Mouse (Mus musculus) granulocyte monocyte progenitor cell, adult 5-6 weeks (primary cell): ENCODE results near the gene Asic2. TPM values are rescaled to one million over a fixed set of nuclear protein-coding genes. Genes with fewer than 3 reads are reported as not detected.

ENCODE experiments used
- ATAC-seq: replicated peaks from 2 replicates; pipeline ENCODE4 v1.8.0; 2016; ENCODE audit warnings: mild to moderate bottlenecking, moderate TSS enrichment, inconsistent platforms; ENCODE audit not compliant: poor library complexity, severe bottlenecking
- total RNA-seq, 2 experiments: library from RNA; stranded (forward) in 1 of 2; stranded (reverse) in 1 of 2; fragments of 200-712, 200-1000 nt in 1 of 2; fragments of >200 nt in 1 of 2; fragmentation: Nextera tagmentation in 1 of 2; gene quantifications; 2 replicates each; pipeline ENCODE4 v1.2.3; 2014 to 2017

Gene Asic2
- total RNA-seq, 2 experiments from 2014 or later, result not detected

DNA sequence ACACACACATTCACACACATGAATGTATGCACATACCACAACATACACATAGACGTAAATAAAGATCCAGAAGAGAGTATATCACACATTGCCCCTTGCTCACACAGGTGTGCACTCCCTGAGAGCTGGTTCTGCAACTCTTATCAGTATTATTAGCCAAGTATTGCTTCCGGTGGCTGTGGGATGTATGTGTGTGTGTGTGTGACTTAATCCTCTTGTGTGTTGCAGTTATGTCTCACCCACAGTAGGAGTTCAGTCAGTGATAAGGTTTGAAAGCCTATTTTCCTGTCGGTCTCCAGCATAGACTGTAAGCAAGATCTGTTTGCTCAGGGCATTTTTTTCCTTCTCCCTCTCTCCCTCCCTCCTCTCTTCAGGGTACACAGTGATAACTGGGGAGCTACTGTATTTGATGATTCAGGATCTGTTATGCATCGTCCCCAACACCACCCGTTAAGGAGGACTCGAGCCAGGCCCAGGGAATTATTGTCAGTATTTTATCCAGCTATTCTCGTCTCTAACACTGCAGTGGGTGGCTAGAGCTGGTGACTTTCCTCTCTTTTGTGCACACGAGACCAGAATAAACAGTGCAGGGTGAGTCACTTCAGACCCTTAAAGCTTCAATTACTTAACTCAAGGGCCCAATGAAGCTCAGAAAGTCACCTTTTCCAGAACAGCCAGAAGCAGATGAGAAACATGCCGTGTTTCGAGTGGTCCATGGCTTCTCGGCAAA is 888.0 kb downstream of the Asic2 start:
- ATAC-seq, result no peak

DNA sequence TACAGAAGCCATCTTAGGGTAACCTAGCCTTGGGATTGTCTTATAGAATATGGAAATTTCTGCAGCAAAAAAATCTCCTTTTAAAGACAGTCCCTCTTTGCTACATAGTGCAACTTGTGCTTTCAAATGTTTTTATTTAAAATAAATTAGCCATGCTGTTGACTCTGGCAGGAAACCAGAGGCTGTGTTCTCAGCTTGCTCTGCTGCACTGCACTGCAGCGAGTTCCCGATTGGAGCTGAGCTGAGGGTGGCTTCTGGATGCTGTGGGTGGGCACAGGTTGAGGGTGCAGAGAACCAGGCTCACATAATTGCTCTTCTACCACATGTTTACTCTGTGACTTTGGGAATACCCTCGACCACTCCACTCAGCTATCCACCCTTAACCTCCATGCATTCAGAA is 889.0 kb downstream of the Asic2 start:
- ATAC-seq, result no peak

DNA sequence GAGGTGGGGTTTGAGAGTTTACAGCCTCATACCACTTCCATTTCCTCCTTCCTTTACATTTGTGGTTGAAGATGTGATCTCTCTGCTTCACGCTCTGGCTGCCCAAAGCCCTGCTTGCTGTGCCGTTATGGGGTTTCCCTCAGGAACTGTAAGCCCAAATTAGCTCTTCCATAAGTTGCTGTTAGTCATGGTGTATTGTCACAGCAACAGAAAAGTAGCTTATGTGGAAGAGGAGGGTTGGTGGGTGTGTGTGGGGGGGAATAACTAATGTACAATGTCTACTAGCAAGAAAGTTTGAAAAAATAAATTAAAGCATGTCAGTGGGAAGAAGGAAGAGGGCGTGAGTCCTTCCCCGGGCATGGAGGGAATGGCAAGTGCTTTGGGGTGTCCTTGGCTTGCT is 896.4 kb downstream of the Asic2 start:
- ATAC-seq, result no peak

DNA sequence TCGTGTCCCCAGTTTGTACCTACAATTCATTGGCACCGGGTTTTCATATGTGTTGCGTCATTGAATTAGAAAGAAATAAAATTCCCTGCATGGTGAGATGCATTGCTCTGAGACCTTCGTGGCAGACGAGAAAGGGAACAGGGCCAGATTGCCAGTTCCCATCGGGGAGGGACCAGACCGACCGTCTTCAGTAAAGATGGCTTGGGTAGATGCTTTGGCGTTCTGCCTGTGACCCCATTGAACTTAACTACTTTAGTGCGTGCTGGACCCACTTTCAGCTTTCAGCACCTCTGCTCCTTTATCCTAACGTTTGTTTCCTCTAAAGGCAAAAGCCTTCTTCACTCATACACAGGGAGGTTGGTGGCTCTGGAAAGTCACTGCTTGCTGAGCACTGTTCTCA is 902.9 kb downstream of the Asic2 start:
- no peak for ATAC-seq

DNA sequence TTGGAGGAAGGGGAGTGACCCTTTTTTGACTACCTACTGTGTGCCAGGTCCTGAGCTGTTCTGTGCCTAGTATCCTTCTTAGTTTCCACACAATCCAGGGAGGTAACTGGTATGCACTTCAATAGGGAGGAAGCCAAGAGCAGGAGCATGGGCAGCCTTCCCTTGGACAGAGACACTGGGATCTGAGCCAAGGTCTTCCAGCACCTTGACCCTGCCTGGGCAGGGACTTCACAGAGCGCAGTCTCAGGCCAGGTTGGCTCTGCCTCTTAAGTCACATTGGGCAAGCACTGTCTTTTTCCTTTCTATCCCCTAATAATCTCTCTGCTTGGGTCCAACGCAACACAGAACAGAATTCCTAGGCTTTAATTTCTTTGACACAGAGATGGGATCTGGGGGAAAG is 904.3 kb downstream of the Asic2 start:
- ATAC-seq, result no peak

DNA sequence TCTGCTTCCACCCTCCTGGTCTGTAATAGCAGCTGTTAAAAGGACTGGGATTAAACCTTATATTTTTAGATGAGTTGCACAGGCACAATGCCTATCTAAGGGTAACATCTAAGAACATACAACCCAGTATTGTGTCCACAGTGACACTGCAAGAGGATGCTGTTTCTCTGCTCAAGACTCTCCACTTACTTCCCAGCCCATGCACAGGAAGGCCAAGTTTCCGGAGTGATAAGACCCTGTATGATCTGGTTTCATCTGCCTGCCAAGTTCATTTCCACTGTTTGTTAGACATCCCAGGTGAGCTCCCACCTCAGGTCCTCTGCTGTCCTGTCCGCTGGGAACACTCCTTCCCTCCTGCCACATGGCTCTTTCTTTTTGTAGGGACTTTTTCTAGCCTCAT is 908.2 kb downstream of the Asic2 start:
- no peak for ATAC-seq

DNA sequence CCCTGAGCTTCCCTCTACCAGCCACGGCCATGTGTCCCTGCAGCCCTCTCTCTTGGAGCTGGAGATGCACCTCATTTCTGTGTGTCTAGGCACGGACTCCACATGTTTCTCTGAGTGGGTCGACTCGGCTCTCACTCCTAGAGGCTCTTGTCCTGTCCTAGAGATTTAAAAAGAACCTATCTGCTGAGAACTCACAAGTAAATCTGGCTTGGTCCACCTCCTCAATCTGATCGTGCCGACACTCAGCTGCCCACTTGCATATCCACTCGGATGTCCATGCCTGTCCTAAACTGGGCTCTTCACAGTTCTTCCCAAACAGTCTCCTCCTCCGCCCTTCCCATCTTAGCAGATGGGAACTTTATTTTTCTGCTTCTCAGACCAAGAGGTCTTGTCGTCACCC is 908.7 kb downstream of the Asic2 start:
- ATAC-seq, result no peak

DNA sequence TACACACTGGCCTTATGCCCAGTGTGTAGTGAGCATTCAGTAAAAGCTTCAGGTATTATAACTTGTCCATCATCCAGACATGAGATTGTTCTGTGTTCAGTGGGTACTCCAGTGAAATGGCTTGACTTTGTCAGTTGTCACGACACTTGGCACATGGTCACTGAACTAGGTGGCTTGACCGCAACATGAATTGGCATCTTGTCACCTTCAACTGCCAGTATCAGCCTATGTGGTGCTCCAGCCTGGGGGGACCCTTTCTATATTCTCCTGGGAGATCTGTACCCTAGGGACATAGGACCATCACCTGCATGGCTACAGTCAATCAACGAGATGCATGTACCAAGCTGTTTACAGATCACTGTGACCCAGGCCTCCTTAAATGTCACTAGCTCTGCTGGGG is 910.8 kb downstream of the Asic2 start:
- ATAC-seq, result no peak

DNA sequence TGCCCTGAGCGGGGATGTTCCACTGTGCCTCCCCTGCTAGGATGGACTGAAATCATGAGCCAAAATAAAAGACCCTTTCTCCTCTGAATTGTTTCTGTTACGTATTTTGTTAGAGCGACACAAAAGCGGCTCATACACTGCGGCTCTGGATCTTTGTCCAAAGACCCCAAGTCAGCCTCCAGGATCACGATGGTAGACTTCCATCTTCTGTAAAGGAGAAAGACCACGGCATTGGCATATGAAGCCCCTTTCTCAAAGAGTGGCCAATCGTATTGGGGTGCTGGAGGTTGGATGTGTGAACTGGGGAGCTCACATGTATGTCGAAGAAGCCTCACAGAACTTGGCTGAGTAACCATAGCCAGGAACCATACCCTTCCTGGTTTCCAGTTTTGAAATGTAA is 911.5 kb downstream of the Asic2 start:
- no peak for ATAC-seq

DNA sequence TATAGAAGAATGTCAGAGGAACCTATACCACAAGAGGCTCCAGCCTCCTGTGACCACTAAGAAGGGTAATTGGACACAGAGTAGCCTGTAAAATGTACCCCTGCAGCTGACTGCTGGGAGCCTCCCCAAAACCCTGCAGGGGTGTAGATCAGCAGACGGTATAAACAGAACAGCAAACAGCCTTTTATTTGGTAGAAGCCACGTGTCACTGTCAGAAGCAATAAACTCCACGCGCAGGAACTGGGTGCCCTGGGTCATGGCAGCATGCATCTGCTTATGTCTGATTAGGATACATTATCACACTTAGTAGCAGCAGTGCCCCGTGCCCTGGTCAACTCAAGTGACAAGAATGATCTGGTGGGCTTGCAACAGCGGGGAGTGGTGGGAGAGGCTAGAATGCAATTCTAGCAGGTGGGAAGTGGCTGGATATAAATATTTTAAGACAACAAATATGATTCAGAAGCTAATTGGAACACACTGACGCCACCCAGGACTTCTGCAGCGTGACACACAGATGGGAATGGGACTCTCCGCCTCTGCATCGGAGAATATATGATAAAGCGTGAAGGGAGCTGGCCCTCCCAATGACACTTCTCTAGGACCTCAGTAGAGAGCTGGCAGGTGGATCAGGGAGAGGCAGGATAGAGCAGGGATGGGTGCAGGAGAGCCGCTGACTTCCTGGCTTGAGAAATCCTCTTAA is 912.7 kb downstream of the Asic2 start:
- ATAC-seq, result no peak

DNA sequence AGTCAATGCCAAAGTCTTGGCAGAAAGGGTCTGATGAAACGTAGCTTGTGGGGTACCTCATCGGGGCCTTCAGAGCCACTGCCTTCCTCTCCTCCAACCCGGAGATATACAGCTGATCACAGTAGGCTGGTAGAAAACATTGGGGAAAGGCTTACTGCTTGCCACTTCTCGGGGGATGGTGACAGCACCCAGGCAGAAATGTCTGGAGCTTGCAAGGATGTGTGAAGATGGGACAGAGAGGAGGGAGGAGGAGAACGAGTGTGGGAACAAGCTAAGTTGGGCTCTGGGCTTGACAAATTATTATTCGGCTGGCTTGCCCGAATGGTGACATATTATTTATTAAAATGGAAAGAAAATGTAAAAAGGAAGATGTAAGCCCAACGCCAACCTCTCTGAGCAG is 914.4 kb downstream of the Asic2 start:
- ATAC-seq, result no peak

DNA sequence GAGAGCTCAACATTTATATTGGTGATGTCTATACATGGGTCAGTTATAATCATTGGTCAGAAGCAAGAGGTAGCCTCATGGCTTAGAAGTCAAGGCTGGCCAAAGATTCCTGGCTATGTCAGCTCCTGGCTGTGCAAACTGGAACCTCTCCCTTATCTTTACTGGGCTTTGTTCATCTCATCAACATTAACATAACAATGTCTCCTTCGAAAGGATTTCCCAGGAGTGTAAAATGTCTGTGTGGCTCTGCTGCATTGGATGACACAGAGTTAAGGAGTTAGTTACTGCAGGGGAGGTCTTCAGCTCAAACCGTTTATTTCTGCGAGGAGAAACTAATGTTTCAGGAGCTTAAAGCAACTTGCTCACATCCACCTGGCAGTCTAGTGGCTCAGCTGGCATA is 926.6 kb downstream of the Asic2 start:
- no peak for ATAC-seq

DNA sequence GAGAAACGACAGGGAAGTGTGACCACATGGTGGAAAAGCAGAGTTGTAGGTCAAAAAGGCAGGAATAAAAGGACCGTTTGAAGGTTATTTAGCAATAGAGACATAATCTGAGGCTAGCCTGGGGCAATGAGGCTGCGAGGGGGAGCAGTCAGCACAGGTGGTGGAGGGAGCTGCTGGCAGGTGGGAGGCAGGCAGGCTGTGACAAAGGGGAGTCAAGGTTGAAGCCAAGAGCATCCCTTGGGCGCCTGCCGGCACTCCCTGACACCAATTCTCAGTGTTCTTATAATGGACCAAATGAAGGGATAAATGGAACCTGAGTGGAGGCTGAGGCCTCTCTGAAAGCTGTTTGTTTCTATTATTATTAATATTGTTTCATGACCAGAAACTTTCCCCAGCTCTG is 928.3 kb downstream of the Asic2 start:
- no peak for ATAC-seq

DNA sequence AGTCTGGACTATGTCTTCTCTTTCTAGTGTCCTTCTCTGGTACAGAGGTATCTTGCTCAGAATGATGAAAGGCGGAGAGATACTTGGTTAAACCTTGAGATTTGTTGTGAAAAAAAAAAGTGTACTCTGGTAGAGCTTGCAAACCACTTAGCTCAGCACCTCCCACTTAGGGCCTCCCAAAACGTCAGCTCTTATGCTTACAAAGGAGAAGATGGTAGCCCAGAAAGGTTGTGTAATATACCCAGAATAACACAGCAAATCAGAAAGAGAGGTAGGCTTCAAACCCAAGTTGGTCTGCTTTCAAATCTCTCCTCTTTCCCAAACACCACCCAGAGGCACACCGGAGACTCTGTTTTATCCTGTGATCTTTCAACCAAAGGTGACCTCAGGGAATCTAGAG is 936.1 kb downstream of the Asic2 start:
- no peak for ATAC-seq

DNA sequence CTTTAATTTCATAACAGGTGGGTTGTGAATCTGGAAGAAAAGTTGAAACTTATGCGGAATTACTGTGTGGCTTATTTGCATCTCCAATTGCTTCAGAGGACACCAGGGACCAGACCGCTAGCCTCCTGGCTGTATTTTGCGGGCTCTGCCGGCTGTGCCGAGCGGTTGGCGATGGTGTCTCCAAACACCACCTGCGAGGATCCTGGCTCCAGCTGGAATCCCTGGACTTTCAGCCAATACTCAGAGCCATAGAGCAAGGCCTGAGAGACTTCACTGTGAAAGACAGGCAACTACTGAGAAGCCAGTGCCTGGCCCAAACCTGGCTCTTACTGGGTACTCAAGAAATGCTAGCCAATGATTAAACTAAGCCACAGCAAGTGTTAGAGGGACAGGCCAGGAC is 953.5 kb downstream of the Asic2 start:
- ATAC-seq, result no peak

DNA sequence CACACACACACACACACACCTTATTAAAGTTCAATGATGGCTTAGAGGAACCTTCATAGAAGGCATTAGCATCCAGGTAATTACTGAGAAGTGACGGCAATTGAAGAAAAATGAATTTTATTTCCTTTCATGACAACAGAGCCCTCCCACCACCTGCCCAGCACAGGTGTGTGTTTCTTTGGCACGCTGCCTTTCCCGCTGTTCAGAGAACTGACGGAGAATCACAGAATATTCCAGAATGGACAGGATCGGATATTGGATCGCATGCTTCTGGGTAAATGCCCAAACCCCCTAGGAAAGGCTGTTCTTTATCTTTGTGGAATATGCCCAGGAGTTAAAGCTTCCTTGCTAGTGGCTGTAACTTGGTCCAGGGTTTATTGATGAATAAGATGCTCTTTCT is 954.8 kb downstream of the Asic2 start:
- no peak for ATAC-seq

DNA sequence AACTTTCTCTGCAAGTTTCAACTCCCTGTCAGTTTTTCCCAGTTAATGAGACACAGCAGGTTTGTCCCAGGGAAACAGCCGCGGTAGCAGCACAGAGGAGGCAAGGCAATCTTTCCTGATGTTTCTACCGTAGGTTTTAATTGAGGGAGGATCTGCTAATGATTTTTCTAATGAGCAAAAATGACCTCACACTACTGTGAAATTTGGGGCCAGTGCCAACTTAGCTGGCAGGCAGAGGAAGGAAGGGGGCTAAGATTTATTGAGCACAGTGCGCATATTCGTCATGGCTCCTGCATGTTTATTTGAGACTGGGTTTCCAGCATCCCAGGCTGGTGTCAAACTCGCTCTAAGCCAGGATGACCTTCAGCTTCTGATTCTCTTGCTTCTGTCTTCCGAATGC is 957.5 kb downstream of the Asic2 start:
- ATAC-seq, result no peak

DNA sequence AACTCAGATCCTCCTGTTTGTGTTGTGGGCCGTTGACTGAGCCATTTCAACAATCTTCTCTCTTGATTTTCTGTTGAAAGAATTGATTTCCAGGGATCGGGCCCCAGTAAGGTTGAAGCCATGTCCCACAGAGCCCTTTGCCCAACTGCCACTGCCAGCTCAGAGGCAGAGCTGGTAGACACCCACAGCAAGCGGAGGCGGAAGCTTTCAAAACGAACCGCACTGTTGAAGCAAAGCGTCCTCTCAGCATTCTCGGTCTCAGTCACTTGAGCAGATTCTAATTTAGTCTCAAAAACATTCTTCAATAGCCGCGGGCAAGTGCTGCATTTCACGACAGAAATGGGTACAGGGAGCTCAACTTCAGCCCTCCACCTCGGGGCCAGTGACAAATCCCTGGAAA is 958.9 kb downstream of the Asic2 start:
- no peak for ATAC-seq

DNA sequence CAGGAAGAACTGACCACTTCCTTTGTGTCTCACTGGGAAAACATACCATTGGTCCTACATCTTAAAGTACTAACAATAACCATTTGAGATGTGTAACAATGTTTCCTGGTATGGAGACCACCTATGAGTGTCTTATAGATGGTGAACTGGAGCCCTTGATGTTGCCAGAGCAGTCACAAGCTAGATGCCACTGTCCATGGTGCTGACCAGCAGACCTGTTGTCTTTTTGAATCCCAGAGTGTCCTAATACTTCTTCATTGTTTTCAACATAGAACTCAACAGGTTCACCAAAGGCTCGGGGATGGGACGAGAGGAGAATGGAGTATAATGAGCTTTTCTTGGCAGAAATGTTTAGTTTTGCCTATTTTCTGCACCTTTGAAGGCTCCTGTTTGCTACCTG is 962.4 kb downstream of the Asic2 start:
- no peak for ATAC-seq

DNA sequence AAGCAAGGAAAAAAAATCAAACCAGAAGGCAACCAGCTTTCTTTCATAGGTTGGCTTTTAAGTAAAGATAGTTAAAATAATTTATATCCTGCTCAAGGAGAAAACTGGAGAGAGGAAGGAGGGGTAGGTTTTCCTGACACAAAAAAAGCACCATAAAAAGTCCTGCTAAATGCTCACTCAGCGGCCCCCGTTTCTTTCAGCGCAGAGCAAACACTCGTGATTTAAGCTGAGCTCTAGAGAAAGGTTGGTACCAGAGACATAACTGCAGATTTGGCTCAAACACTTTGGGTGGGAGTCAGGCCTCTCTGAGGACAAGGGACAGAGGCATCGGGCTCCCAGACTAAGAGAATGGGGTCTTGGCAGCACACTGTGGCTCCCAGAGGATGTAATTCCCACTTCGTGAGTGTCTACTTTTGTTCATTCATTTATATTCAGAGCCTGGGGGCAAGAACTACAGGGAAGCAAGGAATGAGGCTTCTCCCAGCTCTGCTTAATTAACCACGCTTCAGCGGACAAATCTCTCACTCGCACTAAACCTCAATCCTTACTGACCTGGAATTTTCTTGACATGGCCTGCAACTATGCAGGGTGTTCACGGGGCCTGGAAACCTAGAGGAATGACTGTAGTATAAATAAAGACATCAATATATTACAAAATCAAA is 965.4 kb downstream of the Asic2 start:
- ATAC-seq, result no peak

DNA sequence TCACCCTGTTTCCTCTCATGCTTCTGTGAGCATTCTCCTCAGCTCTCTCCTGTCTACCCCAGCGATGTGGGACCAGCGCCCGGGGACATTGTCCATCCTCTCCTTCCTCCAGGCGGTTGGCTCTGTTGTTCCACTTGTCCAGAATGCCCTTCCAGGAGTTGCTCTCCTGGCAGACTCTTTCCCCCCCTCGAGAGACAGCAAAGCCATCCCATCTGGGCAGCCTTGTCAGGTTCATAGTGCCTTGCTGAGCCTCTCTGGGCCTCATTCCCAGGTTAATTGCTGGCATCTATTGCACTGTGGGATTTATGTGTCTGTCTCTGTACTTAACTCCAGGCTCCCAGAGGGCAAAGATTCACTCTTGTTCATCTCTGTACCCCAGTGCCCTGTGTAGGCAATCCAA is 972.6 kb downstream of the Asic2 start:
- ATAC-seq, result no peak

DNA sequence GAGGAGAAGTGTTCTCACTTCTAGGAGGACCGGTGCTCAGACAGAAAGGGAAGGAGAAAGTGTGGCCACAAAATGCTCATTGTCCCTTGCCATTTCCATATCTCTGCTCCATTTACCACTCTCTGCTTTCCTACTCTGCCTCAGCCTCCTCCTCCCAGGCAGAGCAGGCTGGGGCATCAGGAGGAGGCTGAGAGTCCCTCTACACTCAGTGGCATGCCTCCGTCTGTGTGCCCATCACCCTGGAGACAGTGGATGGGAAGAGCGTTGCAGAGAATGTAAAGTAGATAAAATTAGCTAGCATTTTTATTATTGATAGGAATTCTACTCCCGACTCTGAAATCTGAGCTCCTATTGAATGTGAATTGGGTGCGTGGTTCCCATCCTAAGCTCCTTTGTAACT is 984.7 kb downstream of the Asic2 start:
- ATAC-seq, result no peak
